Mouse (Mus musculus) Muller cell, postnatal 12 days (primary cell): Measurements from ENCODE around the gene Bicd2.

Experiments
- DNase-seq: peaks from one replicate; pipeline ENCODE4 v3.0.0-alpha.2; 2015; ENCODE audit errors: inconsistent ontology term

Gene Bicd2

DNA sequence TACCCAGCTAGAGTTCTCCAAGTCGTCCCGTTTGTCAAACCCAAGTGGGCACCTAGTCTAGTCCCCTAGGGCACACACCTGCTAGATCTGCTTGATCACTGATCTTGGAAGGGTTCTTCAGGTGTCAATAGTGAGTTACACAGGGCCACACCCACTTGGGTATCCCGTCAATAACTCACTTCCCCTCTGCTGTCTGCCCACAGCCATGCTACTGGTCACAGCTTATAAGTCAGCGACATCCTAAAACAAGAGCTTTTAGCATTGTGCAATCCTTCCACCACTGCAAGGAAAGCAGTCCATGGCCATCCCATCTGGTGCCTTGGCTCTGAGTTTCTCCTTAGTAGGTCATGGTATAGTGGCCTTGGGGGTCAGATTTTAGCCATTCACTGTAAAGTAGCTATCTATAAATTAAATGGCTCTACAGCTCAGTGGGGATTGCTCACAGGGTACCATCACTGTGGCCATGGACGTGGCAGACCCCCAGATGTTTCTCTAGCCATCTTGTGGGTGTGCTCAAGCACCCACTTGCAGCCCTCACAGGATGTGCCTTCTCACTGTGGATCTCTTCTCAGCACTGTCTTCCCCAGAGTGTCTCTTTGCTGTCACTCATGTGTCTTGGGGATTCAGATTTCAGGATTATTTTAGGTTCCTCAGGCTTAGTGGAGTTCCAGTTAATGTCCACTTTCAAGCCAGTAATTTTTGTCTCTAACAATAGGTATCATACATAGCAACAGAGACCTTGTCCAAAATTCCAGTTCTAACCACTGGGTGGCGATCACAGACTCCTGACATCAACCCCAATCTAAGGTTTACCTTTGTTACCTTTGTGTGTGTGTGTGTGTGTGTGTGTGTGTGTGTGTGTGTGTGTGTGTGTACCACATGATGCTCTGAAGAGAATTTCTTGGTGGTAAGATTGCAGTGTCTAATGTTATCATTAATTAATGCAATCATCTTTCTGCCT, 14.9 kb upstream of the Bicd2 start:
- no peak for DNase-seq

- DNase-seq, result no peak
Observed at GRCm38 (mm10) chr13:49328101-49328500, 13.3 kb upstream of the Bicd2 start.

DNA sequence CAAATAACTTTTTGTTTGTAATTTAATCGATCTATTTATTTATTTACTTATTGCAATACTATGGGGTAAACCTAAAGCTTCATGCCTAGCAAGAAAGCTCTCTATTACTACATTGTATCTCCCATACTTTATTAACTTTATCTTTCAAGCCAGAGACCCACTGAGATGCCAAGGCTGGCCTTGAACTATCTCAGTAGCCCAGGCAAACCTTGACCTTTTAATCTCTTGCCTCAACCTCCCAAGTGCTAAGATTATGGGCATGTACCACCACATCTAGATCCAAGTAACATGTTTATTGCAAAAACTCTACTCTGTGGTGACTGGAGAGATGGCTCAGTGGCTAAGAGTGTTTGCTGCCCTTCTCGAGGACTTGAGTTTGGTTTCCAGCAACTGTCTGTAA, 8.1 kb upstream of the Bicd2 start:
- DNase-seq, result no peak

- no peak for DNase-seq
Observed at GRCm38 (mm10) chr13:49335077-49335982, 6.1 kb upstream of the Bicd2 start.

GRCm38 (mm10) chr13:49338893-49339546, 2.4 kb upstream of the Bicd2 start:
- DNase-seq, result peak; percentile 57

GRCm38 (mm10) chr13:49341831-49342722, 692 bp downstream of the Bicd2 start:
- DNase-seq, result peak; percentile 36

DNA sequence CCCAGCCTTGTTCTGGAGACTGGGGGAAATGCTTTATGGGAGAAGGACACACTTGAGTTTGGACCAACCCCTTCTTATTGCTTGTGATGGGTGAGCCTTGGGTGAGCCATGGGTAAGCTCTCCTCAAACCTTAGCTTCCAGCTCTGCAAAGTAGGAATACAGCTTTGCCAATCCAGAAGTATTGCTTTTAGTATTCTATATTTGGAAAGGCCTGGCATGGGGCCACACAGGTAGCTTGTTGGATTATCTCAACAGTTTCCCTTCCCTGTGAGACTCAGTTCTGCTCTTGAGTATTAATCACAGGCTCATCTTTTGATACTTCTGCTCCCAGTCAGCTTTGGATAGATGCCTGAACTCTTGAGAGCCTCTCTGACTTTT, 1.3 kb downstream of the Bicd2 start:
- DNase-seq, result no peak

- no peak for DNase-seq
Observed at GRCm38 (mm10) chr13:49344567-49344966, 3.2 kb downstream of the Bicd2 start.

DNA sequence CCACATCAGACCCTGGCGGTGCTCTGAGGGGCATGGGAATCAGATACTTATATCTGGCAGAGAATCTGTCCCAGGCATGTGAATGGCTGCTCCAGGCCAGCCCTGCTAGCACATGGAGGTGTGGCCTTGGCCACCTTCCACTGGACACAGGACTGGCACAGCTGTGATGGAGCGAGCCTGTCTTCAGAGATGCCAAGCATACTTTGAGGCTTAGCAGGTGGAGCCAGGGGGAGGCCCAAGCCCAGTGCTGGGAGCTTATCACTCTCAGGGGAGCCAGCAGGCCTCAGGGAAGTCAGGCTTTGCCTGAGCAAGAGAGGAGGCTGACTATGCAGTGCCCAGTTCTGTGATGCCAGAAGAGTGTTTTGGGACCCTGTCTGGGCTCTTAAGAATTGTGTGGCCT, 4.1 kb downstream of the Bicd2 start:
- peak; percentile 94 for DNase-seq

GRCm38 (mm10) chr13:49348522-49348921, 7.1 kb downstream of the Bicd2 start:
- DNase-seq, result no peak

- no peak for DNase-seq
Observed at GRCm38 (mm10) chr13:49349335-49349734, 8.0 kb downstream of the Bicd2 start.

- no peak for DNase-seq
Observed at GRCm38 (mm10) chr13:49349836-49350505, 8.6 kb downstream of the Bicd2 start.

GRCm38 (mm10) chr13:49352581-49353159, 11.3 kb downstream of the Bicd2 start:
- peak; percentile 70 for DNase-seq

DNA sequence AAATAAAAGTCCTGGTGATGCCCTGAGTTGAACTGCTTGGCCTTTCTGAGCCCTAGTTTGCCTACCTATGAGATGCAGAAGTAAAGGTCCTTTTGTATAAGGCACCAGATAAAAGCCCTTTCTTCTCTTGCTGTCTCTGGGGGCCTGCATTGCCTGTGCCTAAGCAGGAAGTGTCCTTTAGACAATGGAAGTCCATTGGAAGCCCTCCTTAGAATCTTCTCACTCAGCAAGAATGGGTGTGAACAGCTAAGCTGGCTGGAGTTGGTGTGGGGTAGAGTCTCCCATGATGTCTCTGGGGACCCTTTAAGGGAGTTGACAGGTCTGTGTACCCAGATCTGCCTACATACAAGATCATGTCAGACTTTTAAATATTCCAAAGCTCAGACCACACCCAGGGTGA, 12.0 kb downstream of the Bicd2 start:
- DNase-seq, result no peak

GRCm38 (mm10) chr13:49353991-49354507, 12.7 kb downstream of the Bicd2 start:
- DNase-seq, result no peak

DNA sequence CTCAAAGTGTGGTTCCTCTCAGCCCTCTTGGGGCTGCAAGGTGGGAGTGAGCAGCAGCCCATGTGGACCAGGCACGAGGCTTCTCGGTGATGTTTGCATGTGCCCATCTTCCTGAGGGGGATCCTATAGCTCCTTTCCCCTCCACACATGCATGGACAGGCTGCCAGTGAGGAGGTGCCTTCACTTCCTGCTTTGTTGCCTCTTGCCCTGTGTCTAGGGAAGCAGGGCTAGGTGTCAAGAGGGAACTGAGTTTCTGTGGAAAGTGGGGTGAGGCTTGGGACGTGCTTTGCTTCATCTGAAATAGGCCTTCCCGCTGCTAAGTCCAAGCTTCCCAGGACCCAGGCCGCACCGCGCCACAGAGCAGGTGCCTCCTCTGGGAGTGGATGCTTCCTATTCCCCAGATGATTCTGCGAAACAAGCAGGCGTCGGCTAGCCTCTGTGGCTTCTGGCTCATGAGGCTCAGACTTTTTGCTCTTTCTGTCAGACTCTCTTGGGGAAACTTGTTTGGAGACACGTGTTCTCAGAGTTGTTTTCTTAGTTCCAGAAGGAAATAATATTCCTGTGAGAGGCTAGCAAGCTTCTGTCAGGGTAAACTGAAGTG, 14.2 kb downstream of the Bicd2 start:
- no peak for DNase-seq

DNA sequence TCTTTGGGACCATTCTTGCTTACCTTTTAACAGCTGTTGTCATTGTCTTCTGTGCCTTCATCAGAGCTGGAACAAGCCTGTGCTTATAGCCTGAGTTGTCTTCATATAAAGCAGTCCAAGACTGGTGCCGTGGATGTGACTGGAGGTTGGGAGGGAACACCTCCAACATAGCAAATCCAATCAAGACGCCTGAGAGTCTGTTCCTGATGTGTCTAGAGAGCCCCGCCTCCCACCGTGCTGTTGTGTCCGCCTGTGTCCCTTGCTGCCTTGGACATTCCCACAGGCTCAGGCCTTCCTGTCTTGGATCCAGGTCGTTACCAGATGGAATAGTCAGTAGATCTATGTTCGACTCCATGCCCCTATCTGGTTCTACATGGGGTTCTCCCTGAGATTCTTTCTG, 14.7 kb downstream of the Bicd2 start:
- DNase-seq, result no peak

- DNase-seq, result peak; percentile 48
Observed at GRCm38 (mm10) chr13:49357367-49358026, 16.1 kb downstream of the Bicd2 start.

GRCm38 (mm10) chr13:49358184-49358583, 16.8 kb downstream of the Bicd2 start:
- no peak for DNase-seq
